In genomic region chr15:79833251-79834050, GRCm38 (mm10) we compare ENCODE assay signal across 2 mouse cellular contexts.
TF ChIP-seq lines count a peak whose summit lies in the region.

No protein-coding gene starts in this region.

TF ChIP-seq in MEL, 35 proteins besides CTCF, POLR2A, EP300 and RAD21 (continued from another document):
- TF ChIP-seq HCFC1 (IDR thresholded peaks at IDR 0.05; ENCODE audit: low read depth, low read length) (peak; percentile 13; the same call in 1 of the 2 replicates), ZNF384 (IDR thresholded peaks at IDR 0.05; ENCODE audit: low read depth, low read length) (peak; percentile 72), ELF1 (IDR thresholded peaks at IDR 0.05; ENCODE audit: low read depth, low read length) (0 out of 2 replicates have a peak, but pooled peaks have one; percentile 33), MEF2A (IDR thresholded peaks at IDR 0.05; ENCODE audit: extremely low read depth, insufficient replicate concordance, low read depth, low read length, poor library complexity, severe bottlenecking) (no peak), BHLHE40 (IDR thresholded peaks at IDR 0.05; ENCODE audit: borderline replicate concordance, low read depth, low read length) (no peak)

TF ChIP-seq in myocyte, 11 proteins besides CTCF, POLR2A, EP300 and RAD21 (continued from another document):
- TF ChIP-seq E2F4 (IDR thresholded peaks at IDR 0.05; ENCODE audit: insufficient read depth) (no peak), USF1 (IDR thresholded peaks at IDR 0.05; ENCODE audit: low read depth) (no peak), POLR2AphosphoS2 (IDR thresholded peaks at IDR 0.05; ENCODE audit: insufficient read length, low read depth) (no peak), SRF (IDR thresholded peaks at IDR 0.05; ENCODE audit: control insufficient read depth, insufficient read length, low read depth) (no peak), MAX (IDR thresholded peaks at IDR 0.05; ENCODE audit: low read depth) (no peak), TCF12 (IDR thresholded peaks at IDR 0.05; ENCODE audit: insufficient read depth, poor library complexity, severe bottlenecking) (no peak), REST (IDR thresholded peaks at IDR 0.05; ENCODE audit: insufficient read depth, insufficient read length) (no peak), MYOG (IDR thresholded peaks at IDR 0.05; ENCODE audit: control insufficient read depth in 1 of 3, insufficient read depth in 1 of 3, insufficient read length in 2 of 3, low read depth in 2 of 3) (no peak), TCF3 (IDR thresholded peaks at IDR 0.05; ENCODE audit: insufficient read length, low read depth) (no peak)
